Mouse (Mus musculus): ENCODE measurements around the gene Fam50b.

The Fam50b gene

GRCm38 (mm10) chr13:34793066-34793465 is 58.4 kb downstream of the Fam50b start:
- in situ Hi-C loops (cut with MboI, MseI), result loop anchor here (5.0 kb wide), 1 partner anchor 151 kb away; no protein-coding TSS in a partner anchor

DNA sequence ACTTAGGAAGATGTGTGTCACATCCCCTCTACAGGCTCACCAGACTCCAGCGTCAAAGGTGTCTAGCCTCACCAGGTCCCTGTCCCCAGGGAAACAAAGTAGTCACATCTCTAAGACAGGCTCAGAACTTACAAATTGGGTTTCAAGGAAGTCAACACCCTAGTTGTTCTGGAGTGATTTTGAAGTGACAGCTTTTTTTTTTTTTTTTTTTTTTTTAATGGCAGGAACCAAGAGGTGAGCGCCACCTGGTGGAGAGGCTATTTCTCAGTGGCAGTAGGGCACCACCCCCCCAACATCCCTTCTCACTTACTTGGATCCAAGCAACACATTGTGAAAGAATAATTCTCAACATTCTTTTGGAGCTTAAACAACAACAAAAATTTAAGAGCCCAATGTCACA is 59.2 kb downstream of the Fam50b start:
- in situ Hi-C loops (cut with MboI, MseI), result loop anchor here (5.0 kb wide), 1 partner anchor 152 kb away; no protein-coding TSS in a partner anchor

DNA sequence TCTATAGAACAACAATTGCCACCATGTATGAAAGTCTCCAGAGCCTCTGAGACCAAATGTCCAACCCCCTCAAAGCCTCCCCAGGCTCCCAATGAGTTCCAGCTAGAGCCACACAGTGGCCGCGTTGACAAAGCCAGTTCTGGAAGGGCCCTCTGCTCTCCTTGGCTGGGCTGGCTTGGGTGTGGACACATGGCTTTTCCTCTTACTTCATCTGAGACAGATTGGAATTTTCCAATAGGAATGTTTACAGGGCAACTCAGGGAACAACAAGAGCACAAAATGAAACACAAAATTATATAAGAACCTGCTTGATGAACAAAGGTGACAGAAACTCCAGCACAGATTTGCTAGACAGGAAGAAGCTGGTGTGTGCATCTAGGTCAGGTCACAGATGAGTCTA is 59.8 kb downstream of the Fam50b start:
- in situ Hi-C loops (cut with MboI, MseI), result loop anchor here (5.0 kb wide), 1 partner anchor 152 kb away; no protein-coding TSS in a partner anchor
